Mouse (Mus musculus) frontal cortex, postnatal 36 days (tissue): ENCODE measurements around the gene Lcn8.
"Not testable (repeated sequence)": the region's sequence is repeated elsewhere in the genome, so short reads cannot be mapped to it uniquely, and the experiment has no call there.

Experiments
- DNase-seq, 2 experiments: peaks; one replicate each; pipeline ENCODE4 v3.0.0; 2022; ENCODE audit warnings: low spot score in 2 of 2

The Lcn8 gene

GRCm38 (mm10) chr2:25664125-25664524 is 11.2 kb downstream of the Lcn8 start:
- DNase-seq, result no peak

GRCm38 (mm10) chr2:25666516-25666915 is 13.6 kb downstream of the Lcn8 start:
- DNase-seq, result no peak

- no peak for DNase-seq
Measured at GRCm38 (mm10) chr2:25676486-25676885, 23.6 kb downstream of the Lcn8 start, which contains the start of gene Lcn6. Gene Lcn6, plus strand, starts transcription at chr2:25676786.

- no peak for DNase-seq
Measured at GRCm38 (mm10) chr2:25679559-25679958, 26.6 kb downstream of the Lcn8 start.

- DNase-seq, result no peak
Measured at GRCm38 (mm10) chr2:25682426-25682825, 29.5 kb downstream of the Lcn8 start, which contains the start of gene Lcn10. Gene Lcn10, plus strand, starts transcription at chr2:25682726.

- DNase-seq, result no peak
Measured at GRCm38 (mm10) chr2:25686941-25687340, 34.0 kb downstream of the Lcn8 start.

GRCm38 (mm10) chr2:25694605-25695004 is 41.7 kb downstream of the Lcn8 start:
- DNase-seq, result peak; percentile 38 to 45

- DNase-seq, result no peak
Measured at GRCm38 (mm10) chr2:25696951-25697350, 44.0 kb downstream of the Lcn8 start.

GRCm38 (mm10) chr2:25698696-25699095 is 45.8 kb downstream of the Lcn8 start:
- no peak for DNase-seq

- DNase-seq, result not testable (repeated sequence)
Measured at GRCm38 (mm10) chr2:25699743-25700142, 46.8 kb downstream of the Lcn8 start, which contains the start of gene Obp2a. Gene Obp2a, plus strand, starts transcription at chr2:25700043.

GRCm38 (mm10) chr2:25701001-25701400 is 48.1 kb downstream of the Lcn8 start:
- DNase-seq, result no peak

- no peak for DNase-seq
Measured at GRCm38 (mm10) chr2:25703706-25704105, 50.8 kb downstream of the Lcn8 start.
